Mouse (Mus musculus): ENCODE measurements at regions not wholly inside any gene's neighbourhood (a gene's known extent, or its start where the extent isn't known, plus 50 kb on each side); places are given as distances from the start of the nearest gene placed in this dataset.

- no peak overlapping the region for H3K4me3 ChIP-seq (ENCODE audit: low read length)
- no peaks in the 10 kb centered on the region for H3K27me3 ChIP-seq (ENCODE audit: control insufficient read depth, insufficient read depth, low read length)
- H3K4me1 ChIP-seq (ENCODE audit: control insufficient read depth, insufficient read depth, low read length): no peaks in the 10 kb centered on the region
- WGBS: 86% methylated on average over 4 of the region's 4 CpGs
- no peak overlapping the region for H3K9ac ChIP-seq (ENCODE audit: low read depth, low read length)
- no peak overlapping the region for H3K4me2 ChIP-seq (replicated peaks; ENCODE audit: low read depth, low read length)
- no peaks in the 10 kb centered on the region for H3K9me3 ChIP-seq (ENCODE audit: control insufficient read depth, low read length)
- H3K36me3 ChIP-seq (ENCODE audit: control insufficient read depth, insufficient read depth, low read length): no peaks in the 10 kb centered on the region
- no peak for ATAC-seq (ENCODE audit: low FRiP score, low TSS enrichment)
- no peak overlapping the region for H3K27ac ChIP-seq (ENCODE audit: low read depth, low read length)
These were observed 153.6 kb upstream of the Sh3bp4 start for GRCm38 (mm10) chr1:88916531-88917050.

- WGBS: 65% methylated on average over 2 of the region's 2 CpGs
- H3K4me2 ChIP-seq (replicated peaks; ENCODE audit: low read depth, low read length): no peak overlapping the region
- H3K4me1 ChIP-seq (ENCODE audit: control insufficient read depth, insufficient read depth, low read length): peaks cover 8% of the 10 kb centered on the region; the same call in 1 of the 2 replicates
- no peak overlapping the region for H3K27ac ChIP-seq (ENCODE audit: low read depth, low read length)
- no peak overlapping the region for H3K9ac ChIP-seq (ENCODE audit: low read depth, low read length)
- no peak for ATAC-seq (ENCODE audit: low FRiP score, low TSS enrichment)
- H3K27me3 ChIP-seq (ENCODE audit: control insufficient read depth, insufficient read depth, low read length): no peaks in the 10 kb centered on the region
- H3K36me3 ChIP-seq (ENCODE audit: control insufficient read depth, insufficient read depth, low read length): no peaks in the 10 kb centered on the region
- no peaks in the 10 kb centered on the region for H3K9me3 ChIP-seq (ENCODE audit: control insufficient read depth, low read length)
- H3K4me3 ChIP-seq (ENCODE audit: low read length): no peak overlapping the region
These were observed 148.8 kb upstream of the Sh3bp4 start for GRCm38 (mm10) chr1:88921401-88921800.

GRCm38 (mm10) chr1:88923791-88924581 is 146.2 kb upstream of the Sh3bp4 start:
- Histone ChIP-seq H3K4me2 (replicated peaks; ENCODE audit: low read depth, low read length) (no peak overlapping the region), H3K4me1 (ENCODE audit: control insufficient read depth, insufficient read depth, low read length) (peaks cover 8% of the 10 kb centered on the region; the same call in 1 of the 2 replicates), H3K9ac (ENCODE audit: low read depth, low read length) (no peak overlapping the region), H3K36me3 (ENCODE audit: control insufficient read depth, insufficient read depth, low read length) (no peaks in the 10 kb centered on the region), H3K27me3 (ENCODE audit: control insufficient read depth, insufficient read depth, low read length) (no peaks in the 10 kb centered on the region), H3K9me3 (ENCODE audit: control insufficient read depth, low read length) (peaks cover 5% of the 10 kb centered on the region; the same call in 1 of the 2 replicates), H3K27ac (ENCODE audit: low read depth, low read length) (0 out of 2 replicates have a peak overlapping the region, but pooled peaks have one; percentile 32), H3K4me3 (ENCODE audit: low read length) (no peak overlapping the region)
- peak; percentile 76 for ATAC-seq (ENCODE audit: low FRiP score, low TSS enrichment)
- WGBS: 44% methylated on average over 7 of the region's 7 CpGs

- ATAC-seq (ENCODE audit: low FRiP score, low TSS enrichment): no peak
- 73% methylated on average over 1 of the region's 1 CpGs for WGBS
These were observed 135.0 kb upstream of the Sh3bp4 start for GRCm38 (mm10) chr1:88935191-88935590.

GRCm38 (mm10) chr1:88935779-88936178 is 134.4 kb upstream of the Sh3bp4 start:
- no peak overlapping the region for H3K4me3 ChIP-seq (ENCODE audit: low read length)
- no peak for ATAC-seq (ENCODE audit: low FRiP score, low TSS enrichment)
- no peak overlapping the region for H3K27ac ChIP-seq (ENCODE audit: low read depth, low read length)
- H3K36me3 ChIP-seq (ENCODE audit: control insufficient read depth, insufficient read depth, low read length): no peaks in the 10 kb centered on the region
- H3K4me2 ChIP-seq (replicated peaks; ENCODE audit: low read depth, low read length): no peak overlapping the region
- 0 out of 2 replicates have a peak, but pooled peaks cover 7% of the 10 kb centered on the region for H3K4me1 ChIP-seq (ENCODE audit: control insufficient read depth, insufficient read depth, low read length)
- H3K27me3 ChIP-seq (ENCODE audit: control insufficient read depth, insufficient read depth, low read length): no peaks in the 10 kb centered on the region
- H3K9ac ChIP-seq (ENCODE audit: low read depth, low read length): no peak overlapping the region
- H3K9me3 ChIP-seq (ENCODE audit: control insufficient read depth, low read length): no peaks in the 10 kb centered on the region
- WGBS: 77% methylated on average over 3 of the region's 3 CpGs

More at GRCm38 (mm10) chr1:88935191-88935590, 135.0 kb upstream of the Sh3bp4 start:
- H3K27me3 ChIP-seq (ENCODE audit: control insufficient read depth, insufficient read depth, low read length): no peaks in the 10 kb centered on the region
- 0 out of 2 replicates have a peak, but pooled peaks cover 7% of the 10 kb centered on the region for H3K4me1 ChIP-seq (ENCODE audit: control insufficient read depth, insufficient read depth, low read length)
- H3K4me3 ChIP-seq (ENCODE audit: low read length): no peak overlapping the region
- H3K36me3 ChIP-seq (ENCODE audit: control insufficient read depth, insufficient read depth, low read length): no peaks in the 10 kb centered on the region
- H3K4me2 ChIP-seq (replicated peaks; ENCODE audit: low read depth, low read length): no peak overlapping the region
- H3K9ac ChIP-seq (ENCODE audit: low read depth, low read length): no peak overlapping the region
- no peaks in the 10 kb centered on the region for H3K9me3 ChIP-seq (ENCODE audit: control insufficient read depth, low read length)
- no peak overlapping the region for H3K27ac ChIP-seq (ENCODE audit: low read depth, low read length)

- ATAC-seq (ENCODE audit: low FRiP score, low TSS enrichment): no peak
- no peak overlapping the region for H3K4me3 ChIP-seq (ENCODE audit: low read length)
- no peak overlapping the region for H3K4me2 ChIP-seq (replicated peaks; ENCODE audit: low read depth, low read length)
- no peaks in the 10 kb centered on the region for H3K9me3 ChIP-seq (ENCODE audit: control insufficient read depth, low read length)
- H3K9ac ChIP-seq (ENCODE audit: low read depth, low read length): no peak overlapping the region
- H3K27me3 ChIP-seq (ENCODE audit: control insufficient read depth, insufficient read depth, low read length): no peaks in the 10 kb centered on the region
- 82% methylated on average over 1 of the region's 1 CpGs for WGBS
- no peak overlapping the region for H3K27ac ChIP-seq (ENCODE audit: low read depth, low read length)
- H3K36me3 ChIP-seq (ENCODE audit: control insufficient read depth, insufficient read depth, low read length): no peaks in the 10 kb centered on the region
- 0 out of 2 replicates have a peak, but pooled peaks cover 7% of the 10 kb centered on the region for H3K4me1 ChIP-seq (ENCODE audit: control insufficient read depth, insufficient read depth, low read length)
These were observed 132.9 kb upstream of the Sh3bp4 start for GRCm38 (mm10) chr1:88937327-88937726.

- Histone ChIP-seq H3K4me3 (ENCODE audit: low read length) (no peak overlapping the region), H3K36me3 (ENCODE audit: control insufficient read depth, insufficient read depth, low read length) (no peaks in the 10 kb centered on the region), H3K4me1 (ENCODE audit: control insufficient read depth, insufficient read depth, low read length) (0 out of 2 replicates have a peak, but pooled peaks cover 7% of the 10 kb centered on the region), H3K27ac (ENCODE audit: low read depth, low read length) (no peak overlapping the region), H3K27me3 (ENCODE audit: control insufficient read depth, insufficient read depth, low read length) (no peaks in the 10 kb centered on the region), H3K4me2 (replicated peaks; ENCODE audit: low read depth, low read length) (no peak overlapping the region), H3K9ac (ENCODE audit: low read depth, low read length) (no peak overlapping the region), H3K9me3 (ENCODE audit: control insufficient read depth, low read length) (no peaks in the 10 kb centered on the region)
- WGBS: 36% methylated on average over 7 of the region's 7 CpGs
- ATAC-seq (ENCODE audit: low FRiP score, low TSS enrichment): peak; percentile 55
These were observed 131.8 kb upstream of the Sh3bp4 start for GRCm38 (mm10) chr1:88938458-88938857.

- no peak overlapping the region for H3K9ac ChIP-seq (ENCODE audit: low read depth, low read length)
- H3K9me3 ChIP-seq (ENCODE audit: control insufficient read depth, low read length): no peaks in the 10 kb centered on the region
- no peaks in the 10 kb centered on the region for H3K27me3 ChIP-seq (ENCODE audit: control insufficient read depth, insufficient read depth, low read length)
- ATAC-seq (ENCODE audit: low FRiP score, low TSS enrichment): no peak
- no peak overlapping the region for H3K4me2 ChIP-seq (replicated peaks; ENCODE audit: low read depth, low read length)
- H3K27ac ChIP-seq (ENCODE audit: low read depth, low read length): no peak overlapping the region
- H3K4me3 ChIP-seq (ENCODE audit: low read length): no peak overlapping the region
- WGBS: 48% methylated on average over 8 of the region's 8 CpGs
- 0 out of 2 replicates have a peak, but pooled peaks cover 7% of the 10 kb centered on the region for H3K4me1 ChIP-seq (ENCODE audit: control insufficient read depth, insufficient read depth, low read length)
- H3K36me3 ChIP-seq (ENCODE audit: control insufficient read depth, insufficient read depth, low read length): no peaks in the 10 kb centered on the region
These were observed 127.2 kb upstream of the Sh3bp4 start for GRCm38 (mm10) chr1:88943039-88943438.

GRCm38 (mm10) chr1:88945868-88946267 is 124.3 kb upstream of the Sh3bp4 start:
- H3K9me3 ChIP-seq (ENCODE audit: control insufficient read depth, low read length): peaks cover 4% of the 10 kb centered on the region; the same call in 1 of the 2 replicates
- no peak overlapping the region for H3K4me2 ChIP-seq (replicated peaks; ENCODE audit: low read depth, low read length)
- ATAC-seq (ENCODE audit: low FRiP score, low TSS enrichment): no peak
- 93% methylated on average over 10 of the region's 10 CpGs for WGBS
- H3K4me3 ChIP-seq (ENCODE audit: low read length): no peak overlapping the region
- H3K4me1 ChIP-seq (ENCODE audit: control insufficient read depth, insufficient read depth, low read length): no peaks in the 10 kb centered on the region
- H3K27ac ChIP-seq (ENCODE audit: low read depth, low read length): no peak overlapping the region
- no peaks in the 10 kb centered on the region for H3K27me3 ChIP-seq (ENCODE audit: control insufficient read depth, insufficient read depth, low read length)
- no peaks in the 10 kb centered on the region for H3K36me3 ChIP-seq (ENCODE audit: control insufficient read depth, insufficient read depth, low read length)
- H3K9ac ChIP-seq (ENCODE audit: low read depth, low read length): no peak overlapping the region

Data from kidney, embryonic 14.5 days (tissue).